Mouse (Mus musculus) bone marrow macrophage, adult 2 months (primary cell): ENCODE measurements around the gene Spcs1. TPM values are rescaled to one million over a fixed set of nuclear protein-coding genes. Genes with fewer than 3 reads are reported as not detected.

Experiments
- H3K27ac ChIP-seq: 2 replicates; pipeline ENCODE4 v1.5.1; 2012; ENCODE audit warnings: low read depth, low read length; ENCODE audit not compliant: insufficient read depth
- H3K4me1 ChIP-seq: 2 replicates; pipeline ENCODE4 v1.6.1; 2012; ENCODE audit warnings: low read length; ENCODE audit not compliant: control insufficient read depth, insufficient read depth
- H3K4me3 ChIP-seq: 2 replicates; pipeline ENCODE4 v1.5.1; 2012; ENCODE audit warnings: mild to moderate bottlenecking, low read length, moderate library complexity; ENCODE audit not compliant: insufficient read depth
- CTCF ChIP-seq: IDR thresholded peaks from 2 replicates; pipeline ENCODE4 v1.5.1; 2012; ENCODE audit warnings: low read depth, mild to moderate bottlenecking, low read length, moderate library complexity
- POLR2A ChIP-seq: IDR thresholded peaks from 2 replicates; pipeline ENCODE4 v1.6.1; 2012; ENCODE audit warnings: mild to moderate bottlenecking, low read depth, low read length, borderline replicate concordance
- polyA plus RNA-seq: library from polyadenylated mRNA; stranded (reverse); fragments of >200 nt; gene quantifications from 2 replicates; pipeline ENCODE4 v1.2.4, GENCODE M21; 2012; ENCODE audit not compliant: missing spikeins, insufficient read depth, insufficient read length

Gene Spcs1
- polyA plus RNA-seq, 1 experiment = 244 TPM

DNA sequence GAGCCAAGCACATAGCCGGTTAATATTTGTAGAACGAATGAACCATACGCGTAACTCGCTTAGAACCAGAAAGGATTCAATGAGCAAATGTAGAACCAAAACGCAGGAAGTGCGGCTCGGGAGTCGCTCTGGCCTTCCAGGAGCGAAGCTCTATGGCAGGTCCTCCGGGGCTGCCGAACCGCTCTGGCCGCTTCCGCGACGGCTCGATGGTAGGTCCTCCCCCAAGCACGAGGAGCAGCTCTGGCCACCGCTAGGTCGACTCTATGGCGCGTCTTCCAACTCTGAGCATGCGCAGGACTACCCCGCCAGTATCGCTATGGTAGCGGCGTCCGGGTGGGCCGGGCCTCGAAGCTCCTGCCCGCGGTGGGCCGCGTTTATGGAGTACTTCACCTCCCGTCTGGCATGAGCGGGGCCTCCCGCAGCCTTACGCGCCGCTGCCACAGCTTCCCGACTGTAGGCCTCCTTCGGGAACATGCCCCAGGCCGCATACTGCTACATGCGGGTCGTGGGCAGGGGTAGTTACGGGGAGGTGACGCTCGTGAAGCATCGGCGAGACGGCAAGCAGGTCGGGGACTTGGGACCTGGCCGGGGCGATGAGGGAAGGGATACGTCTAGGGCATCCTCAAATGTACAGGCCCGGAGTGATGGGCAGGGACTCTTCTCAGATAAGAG lies 50.2 kb downstream of the Spcs1 start, which contains the start of gene Nek4:
Nek4 (plus strand) TSS at position 224 of the 672 bp plus-strand sequence.
- Histone ChIP-seq H3K4me3 (peak within 1 kb of the TSS; percentile 92), H3K27ac (peak within 1 kb of the TSS; percentile 17; the same call in 1 of the 2 replicates), H3K4me1 (peaks cover 7% of the 10 kb centered on the region)
- TF ChIP-seq CTCF (no peak), POLR2A (no peak)

- TF ChIP-seq CTCF (no peak), POLR2A (no peak)
- no peak overlapping the region for H3K27ac ChIP-seq
- no peak overlapping the region for H3K4me3 ChIP-seq
Measured at GRCm38 (mm10) chr14:30949986-30950385, 51.5 kb downstream of the Spcs1 start.

More at GRCm38 (mm10) chr14:30949986-30950385, 51.5 kb downstream of the Spcs1 start:
- peaks cover 17% of the 10 kb centered on the region for H3K4me1 ChIP-seq

Other genes starting within 250 kb of the Spcs1 start
- gene Tmem110, start 176.1 kb downstream of the Spcs1 start, polyA plus RNA-seq = 8.0 and 8.4 TPM in 2 replicates
- 1.0 and 1.5 TPM in 2 replicates for gene Mustn1, start 122.5 kb downstream of the Spcs1 start, polyA plus RNA-seq
- not detected in 2 replicates for gene Itih4, start 115.2 kb downstream of the Spcs1 start, polyA plus RNA-seq
- not detected in 2 replicates for gene Itih3, start 77.9 kb downstream of the Spcs1 start, polyA plus RNA-seq
- not detected in 2 replicates for gene Itih1, start 58.4 kb downstream of the Spcs1 start, polyA plus RNA-seq
- 6.1 and 6.3 TPM in 2 replicates for gene Nek4, start 50.3 kb downstream of the Spcs1 start, polyA plus RNA-seq
- gene Glt8d1, start 272 bp downstream of the Spcs1 start, polyA plus RNA-seq = 62.2 and 65.6 TPM in 2 replicates
- 33.7 and 34.4 TPM in 2 replicates for gene Pbrm1, start 17.5 kb upstream of the Spcs1 start, polyA plus RNA-seq
- 25.4 and 26.5 TPM in 2 replicates for gene Gnl3, start 17.5 kb upstream of the Spcs1 start, polyA plus RNA-seq
- 90.6 and 95.8 TPM in 2 replicates for gene Smim4, start 127.3 kb upstream of the Spcs1 start, polyA plus RNA-seq
- 135 and 136 TPM in 2 replicates for gene Nt5dc2, start 129.4 kb upstream of the Spcs1 start, polyA plus RNA-seq
- gene Stab1, start 167.0 kb upstream of the Spcs1 start, polyA plus RNA-seq = 1,445 and 1,606 TPM in 2 replicates
- gene Tnnc1, start 206.6 kb upstream of the Spcs1 start, polyA plus RNA-seq = 4.0 and 4.1 TPM in 2 replicates
- gene Nisch, start 215.3 kb upstream of the Spcs1 start, polyA plus RNA-seq = 366 and 398 TPM in 2 replicates
- gene Sema3g, start 216.2 kb upstream of the Spcs1 start, polyA plus RNA-seq = not detected in 2 replicates
- 10.5 and 13.2 TPM in 2 replicates for gene Phf7, start 249.6 kb upstream of the Spcs1 start, polyA plus RNA-seq
- 31.2 and 33.1 TPM in 2 replicates for gene Bap1, start 249.8 kb upstream of the Spcs1 start, polyA plus RNA-seq